Mouse (Mus musculus): ENCODE measurements at regions not wholly inside any gene's neighbourhood (a gene's known extent, or its start where the extent isn't known, plus 50 kb on each side); places are given as distances from the start of the nearest gene placed in this dataset.
"Not testable (repeated sequence)": the region's sequence is repeated elsewhere in the genome, so short reads cannot be mapped to it uniquely, and the experiment has no call there.

DNA sequence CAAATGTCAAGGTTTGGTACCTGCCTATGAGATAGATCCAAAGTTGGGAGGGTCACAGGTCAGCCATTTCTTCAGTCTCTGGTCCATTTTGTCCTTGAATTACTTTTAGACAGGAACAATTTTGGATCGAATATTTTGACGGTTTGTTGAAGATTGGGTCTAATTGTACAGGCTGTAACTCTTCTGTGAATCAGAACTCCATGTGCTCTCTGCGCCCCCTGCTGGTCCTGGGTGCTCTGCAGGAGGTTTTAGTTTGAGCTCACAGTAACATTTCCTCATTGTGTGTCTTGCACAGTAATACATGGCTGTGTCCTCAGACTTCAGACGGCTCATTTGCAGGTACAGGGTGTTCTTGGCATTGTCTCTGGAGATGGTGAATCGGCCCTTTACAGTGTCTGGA is 158.1 kb downstream of the Adam6a start:
- WGBS = 58% methylated on average over 5 of the region's 5 CpGs
- not testable (repeated sequence) for H3K9ac ChIP-seq (replicated peaks); H3K4me1 ChIP-seq; H3K27ac ChIP-seq (replicated peaks); H3K4me3 ChIP-seq; H3K36me3 ChIP-seq; ATAC-seq (ENCODE audit: low FRiP score, low read depth); H3K4me2 ChIP-seq (replicated peaks); H3K27me3 ChIP-seq; H3K9me3 ChIP-seq

GRCm38 (mm10) chr12:113716406-113716805 is 172.7 kb downstream of the Adam6a start:
- 0% methylated on average over 1 of the region's 1 CpGs for WGBS
- H3K36me3 ChIP-seq = not testable (repeated sequence)

DNA sequence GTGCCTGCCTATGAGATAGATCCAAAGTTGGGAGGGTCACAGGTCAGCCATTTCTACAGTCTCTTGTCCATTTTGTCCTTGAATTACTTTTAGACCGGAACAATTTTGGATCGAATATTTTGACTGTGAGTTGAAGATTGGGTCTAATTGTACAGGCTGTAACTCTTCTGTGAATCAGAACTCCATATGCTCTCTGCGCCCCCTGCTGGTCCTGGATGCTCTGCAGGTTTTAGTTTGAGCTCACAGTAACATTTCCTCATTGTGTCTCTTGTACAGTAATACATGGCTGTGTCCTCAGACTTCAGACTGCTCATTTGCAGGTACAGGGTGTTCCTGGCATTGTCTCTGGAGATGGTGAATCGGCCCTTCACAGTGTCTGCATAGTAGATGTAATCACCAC is 192.1 kb downstream of the Adam6a start:
- 64% methylated on average over 4 of the region's 4 CpGs for WGBS
- no peak overlapping the region for H3K4me2 ChIP-seq (replicated peaks)
- ATAC-seq (ENCODE audit: low FRiP score, low read depth) = no peak
- H3K27ac ChIP-seq (replicated peaks) = no peak overlapping the region
- no peaks in the 10 kb centered on the region for H3K4me1 ChIP-seq
- no peak overlapping the region for H3K4me3 ChIP-seq
- H3K9ac ChIP-seq (replicated peaks) = no peak overlapping the region
- H3K27me3 ChIP-seq = no peaks in the 10 kb centered on the region
- H3K9me3 ChIP-seq = peaks cover 36% of the 10 kb centered on the region
- no peaks in the 10 kb centered on the region for H3K36me3 ChIP-seq

More at GRCm38 (mm10) chr12:113716406-113716805, 172.7 kb downstream of the Adam6a start:
- H3K27me3 ChIP-seq; H3K9ac ChIP-seq (replicated peaks); H3K27ac ChIP-seq (replicated peaks); ATAC-seq (ENCODE audit: low FRiP score, low read depth); H3K4me1 ChIP-seq; H3K4me2 ChIP-seq (replicated peaks); H3K4me3 ChIP-seq: not testable (repeated sequence)
- H3K9me3 ChIP-seq = peaks cover 35% of the 10 kb centered on the region; the same call in 1 of the 2 replicates

- Histone ChIP-seq H3K9me3 (peaks cover 16% of the 10 kb centered on the region), H3K4me3 (no peak overlapping the region), H3K27ac (replicated peaks) (no peak overlapping the region), H3K36me3 (no peaks in the 10 kb centered on the region), H3K27me3 (no peaks in the 10 kb centered on the region), H3K4me1 (no peaks in the 10 kb centered on the region), H3K4me2 (replicated peaks) (no peak overlapping the region), H3K9ac (replicated peaks) (no peak overlapping the region)
- ATAC-seq (ENCODE audit: low FRiP score, low read depth) = no peak
- WGBS = 46% methylated on average over 1 of the region's 1 CpGs
Observed at GRCm38 (mm10) chr12:113746277-113746676, 202.6 kb downstream of the Adam6a start.

DNA sequence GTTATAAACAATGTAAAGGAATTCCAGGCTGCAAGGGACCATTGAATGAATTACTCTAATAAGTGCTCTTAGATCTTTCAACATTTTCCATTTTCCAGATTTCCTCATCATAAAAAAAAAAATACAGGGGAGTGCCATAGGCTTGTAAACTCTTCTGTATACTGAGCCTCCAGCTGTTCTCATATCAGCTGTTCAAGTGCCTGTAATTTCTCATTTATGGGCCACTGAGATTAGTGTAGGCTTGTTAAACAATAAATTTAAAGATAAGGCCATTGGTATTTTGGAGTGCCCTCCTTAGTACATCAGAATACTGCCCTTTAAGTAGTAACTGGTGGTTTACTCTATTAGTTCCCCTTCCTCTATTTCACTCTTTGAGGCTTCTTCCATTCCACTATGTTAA is 204.3 kb downstream of the Adam6a start:
- Histone ChIP-seq H3K9ac (replicated peaks) (no peak overlapping the region), H3K4me3 (no peak overlapping the region), H3K4me2 (replicated peaks) (no peak overlapping the region), H3K9me3 (peaks cover 18% of the 10 kb centered on the region), H3K36me3 (no peaks in the 10 kb centered on the region), H3K27me3 (no peaks in the 10 kb centered on the region), H3K27ac (replicated peaks) (no peak overlapping the region), H3K4me1 (no peaks in the 10 kb centered on the region)
- no peak for ATAC-seq (ENCODE audit: low FRiP score, low read depth)

DNA sequence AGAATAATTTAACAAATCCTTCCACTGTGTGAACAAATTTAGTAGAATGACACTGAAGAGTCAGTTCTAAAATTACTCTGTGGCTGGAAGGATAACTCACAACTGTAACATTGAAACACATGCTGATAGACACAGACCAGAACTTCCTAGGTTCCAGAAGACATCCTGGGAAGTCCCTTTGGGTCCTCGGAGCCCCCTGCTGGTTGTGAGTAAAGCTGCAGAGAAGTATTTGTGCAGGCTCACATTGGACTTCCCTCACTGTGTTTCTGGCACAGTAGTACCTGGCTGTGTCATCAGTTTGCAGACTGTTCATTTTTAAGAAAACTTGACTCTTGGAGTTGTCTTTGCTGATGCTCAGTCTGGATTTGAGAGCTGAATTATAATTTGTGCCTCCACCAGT is 225.9 kb downstream of the Adam6a start:
- 67% methylated on average over 1 of the region's 1 CpGs for WGBS
- Histone ChIP-seq H3K4me2 (replicated peaks) (no peak overlapping the region), H3K27ac (replicated peaks) (no peak overlapping the region), H3K4me3 (no peak overlapping the region), H3K4me1 (no peaks in the 10 kb centered on the region), H3K9me3 (peaks cover 42% of the 10 kb centered on the region), H3K9ac (replicated peaks) (no peak overlapping the region), H3K27me3 (no peaks in the 10 kb centered on the region), H3K36me3 (no peaks in the 10 kb centered on the region)
- ATAC-seq (ENCODE audit: low FRiP score, low read depth) = no peak

- H3K4me1 ChIP-seq; H3K27ac ChIP-seq (replicated peaks); H3K36me3 ChIP-seq; H3K4me3 ChIP-seq; H3K27me3 ChIP-seq; ATAC-seq (ENCODE audit: low FRiP score, low read depth); H3K9ac ChIP-seq (replicated peaks); H3K4me2 ChIP-seq (replicated peaks): not testable (repeated sequence)
- WGBS = 0% methylated on average over 1 of the region's 1 CpGs
- peaks cover 22% of the 10 kb centered on the region for H3K9me3 ChIP-seq
Observed at GRCm38 (mm10) chr12:113795876-113796275, 252.2 kb downstream of the Adam6a start.

GRCm38 (mm10) chr12:113826377-113826776 is 282.7 kb downstream of the Adam6a start:
- Histone ChIP-seq H3K36me3 (no peaks in the 10 kb centered on the region), H3K4me1 (no peaks in the 10 kb centered on the region), H3K4me3 (no peak overlapping the region), H3K27ac (replicated peaks) (no peak overlapping the region), H3K4me2 (replicated peaks) (no peak overlapping the region), H3K9ac (replicated peaks) (no peak overlapping the region), H3K9me3 (peaks cover 35% of the 10 kb centered on the region), H3K27me3 (no peaks in the 10 kb centered on the region)
- 59% methylated on average over 5 of the region's 5 CpGs for WGBS
- no peak for ATAC-seq (ENCODE audit: low FRiP score, low read depth)

- Histone ChIP-seq H3K4me1 (no peaks in the 10 kb centered on the region), H3K9ac (replicated peaks) (no peak overlapping the region), H3K4me3 (no peak overlapping the region), H3K36me3 (no peaks in the 10 kb centered on the region), H3K4me2 (replicated peaks) (no peak overlapping the region), H3K27me3 (no peaks in the 10 kb centered on the region), H3K27ac (replicated peaks) (no peak overlapping the region), H3K9me3 (0 out of 2 replicates have a peak, but pooled peaks cover 25% of the 10 kb centered on the region)
- ATAC-seq (ENCODE audit: low FRiP score, low read depth) = no peak
- 45% methylated on average over 4 of the region's 4 CpGs for WGBS
Observed at GRCm38 (mm10) chr12:113858893-113859292, 315.2 kb downstream of the Adam6a start.

- peaks cover 17% of the 10 kb centered on the region for H3K9me3 ChIP-seq
- no peaks in the 10 kb centered on the region for H3K36me3 ChIP-seq
- H3K27ac ChIP-seq (replicated peaks) = no peak overlapping the region
- no peak for ATAC-seq (ENCODE audit: low FRiP score, low read depth)
- no peaks in the 10 kb centered on the region for H3K4me1 ChIP-seq
- no peak overlapping the region for H3K4me2 ChIP-seq (replicated peaks)
- no peak overlapping the region for H3K4me3 ChIP-seq
- no peaks in the 10 kb centered on the region for H3K27me3 ChIP-seq
- no peak overlapping the region for H3K9ac ChIP-seq (replicated peaks)
- WGBS = 21% methylated on average over 2 of the region's 2 CpGs
Observed at GRCm38 (mm10) chr12:113878826-113879225, 335.1 kb downstream of the Adam6a start.

DNA sequence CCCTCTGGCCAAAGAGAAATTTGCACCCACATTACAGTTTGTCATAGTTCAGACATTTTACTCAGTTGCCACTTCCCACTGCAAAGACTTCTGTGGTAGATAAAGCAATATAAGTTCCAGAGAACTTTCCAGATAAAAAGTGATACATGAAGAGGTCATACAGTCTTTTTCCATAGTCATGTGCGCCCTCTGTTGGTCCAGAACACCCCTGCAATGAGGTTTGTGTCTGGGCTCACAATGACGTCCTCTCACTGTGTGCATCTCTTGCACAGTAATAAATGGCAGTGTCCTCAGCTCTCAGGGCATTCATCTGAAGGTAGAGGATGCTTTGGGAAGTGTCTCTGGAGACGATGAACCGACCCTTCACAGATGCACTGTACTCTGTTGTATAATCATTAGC is 352.4 kb downstream of the Adam6a start:
- H3K9me3 ChIP-seq = peaks cover 22% of the 10 kb centered on the region; the same call in 1 of the 2 replicates
- ATAC-seq (ENCODE audit: low FRiP score, low read depth) = no peak
- H3K4me3 ChIP-seq = no peak overlapping the region
- no peak overlapping the region for H3K4me2 ChIP-seq (replicated peaks)
- H3K27me3 ChIP-seq = no peaks in the 10 kb centered on the region
- no peaks in the 10 kb centered on the region for H3K36me3 ChIP-seq
- H3K27ac ChIP-seq (replicated peaks) = no peak overlapping the region
- H3K9ac ChIP-seq (replicated peaks) = no peak overlapping the region
- no peaks in the 10 kb centered on the region for H3K4me1 ChIP-seq
- 42% methylated on average over 4 of the region's 4 CpGs for WGBS

GRCm38 (mm10) chr12:113906459-113906858 is 362.8 kb downstream of the Adam6a start:
- Histone ChIP-seq H3K4me2 (replicated peaks) (no peak overlapping the region), H3K27ac (replicated peaks) (no peak overlapping the region), H3K4me3 (no peak overlapping the region), H3K27me3 (no peaks in the 10 kb centered on the region), H3K9ac (replicated peaks) (no peak overlapping the region), H3K36me3 (no peaks in the 10 kb centered on the region), H3K4me1 (no peaks in the 10 kb centered on the region), H3K9me3 (peaks cover 35% of the 10 kb centered on the region)
- ATAC-seq (ENCODE audit: low FRiP score, low read depth) = no peak

GRCm38 (mm10) chr12:113907751-113908150 is 364.0 kb downstream of the Adam6a start:
- peaks cover 29% of the 10 kb centered on the region for H3K9me3 ChIP-seq
- WGBS = 83% methylated on average over 1 of the region's 1 CpGs
- no peak overlapping the region for H3K4me2 ChIP-seq (replicated peaks)
- no peaks in the 10 kb centered on the region for H3K36me3 ChIP-seq
- H3K27me3 ChIP-seq = no peaks in the 10 kb centered on the region
- no peak overlapping the region for H3K9ac ChIP-seq (replicated peaks)
- no peak overlapping the region for H3K27ac ChIP-seq (replicated peaks)
- no peaks in the 10 kb centered on the region for H3K4me1 ChIP-seq
- H3K4me3 ChIP-seq = no peak overlapping the region
- ATAC-seq (ENCODE audit: low FRiP score, low read depth) = no peak

All from midbrain, embryonic 12.5 days (tissue).